Mouse (Mus musculus) E14TG2a.4 (cell line): ENCODE data around the gene Cfap45.

Experiments
- CTCF ChIP-seq: conservative IDR thresholded peaks from 2 replicates; pipeline ENCODE4 v1.5.1; 2014; ENCODE audit warnings: low read length
- NANOG ChIP-seq: IDR thresholded peaks from 2 replicates; pipeline ENCODE4 v1.6.1; 2014; ENCODE audit warnings: borderline replicate concordance, low read length, mixed read lengths
- POU5F1 ChIP-seq: IDR thresholded peaks from 2 replicates; pipeline ENCODE4 v1.6.1; 2014; ENCODE audit warnings: low read length, borderline replicate concordance

DNA sequence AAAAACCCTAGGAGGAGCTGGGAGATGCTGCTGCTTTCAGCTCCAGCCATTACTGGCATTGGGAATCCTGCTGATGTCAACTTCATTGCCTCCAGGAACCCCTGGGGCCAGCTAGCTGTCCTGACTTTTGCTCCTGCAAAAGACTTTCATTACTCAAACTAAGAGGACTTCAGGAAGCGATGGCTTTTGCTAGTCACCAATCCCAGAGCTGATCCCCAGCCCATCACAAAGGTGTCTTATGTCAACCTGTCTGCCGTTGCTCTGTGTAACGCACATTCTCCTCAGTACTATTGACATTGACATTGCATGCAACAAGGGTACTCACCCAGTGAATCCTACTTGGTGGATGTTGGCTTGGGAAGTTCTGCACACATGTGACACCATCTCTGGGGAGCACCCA is 46.4 kb upstream of the Cfap45 start:
- no peak for TF ChIP-seq CTCF
- no peak for TF ChIP-seq NANOG
- TF ChIP-seq POU5F1, result no peak
